Mouse (Mus musculus) ZHBTc4 (cell line): ENCODE measurements around the gene H2-DMb2.

Experiments
- DNase-seq: peaks from one replicate; pipeline ENCODE4 v3.0.0-alpha.2; 2011; ENCODE audit warnings: low read depth, low spot score

H2-DMb2 gene

DNA sequence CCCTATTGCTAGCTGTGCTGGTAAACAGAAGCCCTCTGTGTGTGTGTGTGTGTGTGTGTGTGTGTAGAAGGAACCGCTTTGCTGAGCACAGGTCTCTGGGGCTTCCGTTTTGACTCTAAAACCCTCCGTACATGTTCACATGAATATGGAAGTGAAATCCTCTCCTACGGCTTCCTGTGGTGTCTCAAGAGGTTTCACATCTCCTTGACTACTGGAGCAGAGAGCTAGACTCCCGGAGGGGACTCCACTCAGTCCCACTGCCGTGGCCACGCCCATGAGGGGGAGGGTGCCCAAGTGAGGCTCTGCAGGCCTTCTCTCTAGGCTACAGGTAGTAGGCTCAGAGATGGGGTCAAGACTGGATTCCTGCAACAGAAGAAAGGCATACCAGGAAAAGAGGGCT is at the start of gene H2-DMb2:
Gene H2-DMb2, plus strand, starts transcription at position 275 of the 400 bp plus-strand sequence.
- DNase-seq = peak; percentile 67

DNA sequence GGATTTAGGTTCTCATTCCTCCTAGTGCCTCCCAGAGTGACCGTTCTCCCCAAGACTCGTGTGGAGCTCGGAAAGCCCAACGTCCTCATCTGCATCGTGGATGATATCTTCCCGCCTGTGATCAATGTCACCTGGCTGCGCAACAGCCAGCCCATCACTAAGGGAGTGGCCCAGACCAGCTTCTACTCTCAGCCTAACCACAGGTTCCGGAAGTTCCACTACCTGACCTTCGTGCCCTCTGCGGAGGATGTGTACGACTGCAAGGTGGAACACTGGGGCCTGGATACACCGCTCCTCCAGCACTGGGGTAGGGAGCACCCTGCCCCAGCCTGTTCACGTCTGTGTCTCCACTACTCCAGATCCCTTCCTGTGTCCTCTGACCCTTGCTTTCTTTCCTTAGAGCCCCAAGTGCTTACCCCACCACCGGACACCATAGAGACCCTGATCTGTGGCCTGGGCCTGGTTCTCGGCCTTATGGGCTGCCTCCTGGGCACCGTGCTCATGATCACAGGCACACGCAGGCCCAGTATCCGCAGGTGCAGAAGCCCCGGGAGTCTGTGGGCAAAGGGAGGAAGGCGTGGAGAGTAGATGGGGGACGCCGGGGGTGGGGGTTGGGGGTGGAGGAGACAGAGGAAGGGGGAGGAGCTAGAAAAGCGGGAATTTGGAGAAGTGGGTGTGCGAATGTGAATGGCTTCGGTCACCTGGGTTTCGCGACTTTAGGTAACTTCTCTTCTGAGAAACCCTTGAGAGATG is 48.6 kb upstream of the H2-DMb2 start:
- no peak for DNase-seq

DNA sequence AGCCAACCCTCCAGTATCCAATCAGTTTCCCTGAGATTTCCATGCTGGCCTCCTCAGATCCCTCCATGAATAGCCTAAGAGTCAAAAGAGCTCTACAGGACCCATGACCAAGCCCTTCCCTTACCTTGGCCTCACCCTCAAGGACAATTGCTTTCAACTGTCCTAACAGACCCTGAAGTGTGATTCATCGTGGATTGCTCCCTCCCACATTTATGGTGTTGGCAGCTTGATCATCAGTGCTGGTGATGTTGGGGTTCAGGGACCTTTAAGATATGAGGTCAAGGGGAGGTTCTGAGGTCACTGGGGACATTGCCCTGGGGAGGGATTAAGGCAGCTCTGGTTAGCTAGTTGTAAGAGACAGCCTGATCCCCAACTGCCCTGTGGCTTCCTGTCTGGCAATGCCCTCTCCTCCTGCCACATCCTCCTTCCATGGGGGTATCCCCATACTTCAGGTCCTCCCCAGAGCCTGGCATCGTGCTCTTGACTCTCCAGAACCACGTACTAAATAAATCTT is 46.6 kb upstream of the H2-DMb2 start:
- DNase-seq = no peak

DNA sequence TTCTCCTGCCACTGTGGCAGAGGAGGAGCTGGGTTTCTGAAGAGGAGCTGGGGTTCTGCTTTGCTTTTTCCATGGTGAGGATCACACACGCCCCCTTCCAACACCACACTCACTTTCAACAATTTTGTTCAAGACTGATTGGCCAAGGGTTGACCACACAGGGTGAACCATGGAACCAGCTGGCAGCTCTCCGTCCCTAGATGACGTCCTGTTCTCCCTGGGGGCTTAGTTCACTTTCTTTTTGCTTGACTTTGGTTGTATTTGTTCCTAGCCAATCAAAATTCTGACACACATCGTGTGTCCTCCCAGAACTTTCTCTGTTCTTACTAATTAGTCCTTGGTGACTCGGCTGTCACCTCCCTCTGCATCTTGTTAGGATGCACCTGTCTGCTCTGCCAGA is 45.8 kb upstream of the H2-DMb2 start:
- DNase-seq = no peak

DNA sequence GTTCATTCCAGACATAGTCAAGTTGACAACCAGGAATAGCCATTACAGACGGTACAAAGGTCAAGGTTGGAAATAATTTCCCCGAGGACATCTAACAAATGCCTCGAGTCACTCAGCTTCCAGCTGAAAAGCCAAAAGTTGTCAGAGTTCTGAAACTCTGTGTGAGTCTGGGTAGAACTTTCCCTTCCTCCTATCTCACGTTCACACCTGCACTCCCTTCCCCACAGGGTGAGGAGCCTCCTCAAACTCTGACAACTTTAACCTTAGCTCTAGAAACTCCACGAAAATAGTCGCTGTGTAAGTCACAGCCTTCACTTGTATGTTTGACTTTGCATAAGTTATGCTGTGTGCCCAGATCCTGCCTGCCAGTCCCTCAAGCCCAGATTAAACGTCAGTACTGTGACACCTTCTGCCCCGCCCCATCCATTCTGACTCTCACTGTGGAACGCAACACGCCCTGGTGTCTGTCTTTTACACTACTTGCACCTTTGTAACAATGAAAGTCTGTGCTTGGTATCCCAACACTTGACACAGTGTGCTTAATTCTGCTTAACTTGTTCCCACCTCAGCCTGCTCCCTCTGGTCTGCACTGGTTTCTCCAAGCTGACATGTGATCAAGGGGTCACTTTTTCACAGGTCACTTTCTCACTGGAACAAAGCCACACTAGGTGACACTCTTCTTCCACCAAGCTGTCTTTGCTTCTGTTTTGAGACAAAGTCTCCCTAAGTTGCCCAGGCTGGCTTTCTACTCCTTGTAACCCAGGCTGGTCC is 44.2 kb upstream of the H2-DMb2 start:
- DNase-seq = peak; percentile 54

DNA sequence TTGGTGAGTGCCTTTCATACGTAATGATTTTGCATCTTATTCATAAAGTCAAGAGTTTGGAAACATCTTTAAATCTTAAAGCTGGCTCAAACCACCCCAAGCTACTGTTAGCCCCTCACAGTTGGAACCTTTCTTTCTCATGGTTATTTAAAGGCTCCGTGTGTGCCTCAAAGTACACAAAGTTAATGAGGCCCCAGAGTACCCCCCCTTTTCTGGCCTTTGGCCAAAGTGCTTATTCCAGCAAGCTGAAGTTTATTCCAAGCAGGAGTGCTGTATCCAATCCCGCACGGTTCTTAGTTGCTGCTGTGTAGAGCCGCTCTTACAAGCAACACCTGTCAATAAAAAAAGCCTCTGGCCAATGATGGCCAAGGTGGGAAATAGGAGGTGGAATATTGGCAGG is 43.6 kb upstream of the H2-DMb2 start:
- DNase-seq = no peak

DNA sequence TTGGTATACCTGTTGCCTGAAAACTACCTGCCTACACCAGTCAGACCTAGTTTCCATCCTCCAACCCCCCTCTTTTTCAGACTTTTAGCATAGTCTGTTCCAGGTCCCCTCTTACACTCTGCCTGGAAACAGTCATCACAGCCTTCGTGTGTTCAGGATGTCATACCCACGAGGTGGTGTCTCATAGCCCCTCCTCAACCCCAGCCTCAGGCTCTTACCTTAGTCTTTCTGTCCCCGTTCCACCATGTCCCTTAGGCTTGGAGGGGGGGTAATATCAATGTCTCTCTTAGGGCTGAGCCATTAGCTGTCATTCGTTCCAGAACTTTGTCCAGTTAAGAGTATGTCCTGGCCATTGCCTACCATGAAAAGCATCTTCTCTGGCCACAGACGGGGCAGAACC is 41.9 kb upstream of the H2-DMb2 start:
- no peak for DNase-seq

DNA sequence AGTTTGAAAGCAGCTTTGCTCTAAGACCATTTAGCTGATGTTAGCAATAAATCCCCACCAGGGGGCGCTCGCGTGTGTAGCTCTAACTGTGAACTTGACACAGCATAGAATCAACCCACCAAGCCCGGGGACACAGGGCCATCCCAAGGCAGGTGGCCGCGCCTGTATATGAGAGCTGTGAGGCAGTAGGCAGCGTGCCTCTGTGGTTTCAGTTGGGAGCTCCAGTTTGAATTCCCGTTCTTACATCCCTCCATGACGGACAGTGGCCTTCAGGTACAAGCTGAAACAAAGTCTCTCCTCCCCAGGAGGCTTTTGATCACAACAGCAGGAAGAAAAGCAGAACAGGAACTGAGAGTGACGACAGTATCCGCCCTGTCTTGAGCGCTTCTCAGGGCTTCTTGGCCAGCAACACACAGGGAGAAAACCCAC is 41.5 kb upstream of the H2-DMb2 start:
- peak; percentile 94 for DNase-seq

DNA sequence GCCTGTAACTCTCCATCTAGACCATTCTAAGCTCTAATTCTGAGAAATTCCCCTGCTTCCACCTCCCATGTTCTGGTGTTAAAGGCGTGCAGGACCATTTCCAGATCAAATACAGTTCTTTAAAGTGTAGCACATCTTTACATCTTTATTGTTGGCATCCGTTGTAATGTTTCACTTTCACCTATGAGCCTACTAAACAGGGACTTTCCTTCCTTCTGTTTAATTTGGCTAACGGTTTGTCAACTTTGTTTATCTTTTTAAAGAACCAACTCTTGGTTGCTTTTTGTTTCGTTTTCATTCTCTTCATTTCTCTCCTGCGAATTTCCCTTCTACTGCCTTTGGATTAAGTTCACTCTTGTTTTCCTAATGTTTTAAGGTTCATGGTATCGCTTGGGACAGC is 40.3 kb upstream of the H2-DMb2 start:
- no peak for DNase-seq

DNA sequence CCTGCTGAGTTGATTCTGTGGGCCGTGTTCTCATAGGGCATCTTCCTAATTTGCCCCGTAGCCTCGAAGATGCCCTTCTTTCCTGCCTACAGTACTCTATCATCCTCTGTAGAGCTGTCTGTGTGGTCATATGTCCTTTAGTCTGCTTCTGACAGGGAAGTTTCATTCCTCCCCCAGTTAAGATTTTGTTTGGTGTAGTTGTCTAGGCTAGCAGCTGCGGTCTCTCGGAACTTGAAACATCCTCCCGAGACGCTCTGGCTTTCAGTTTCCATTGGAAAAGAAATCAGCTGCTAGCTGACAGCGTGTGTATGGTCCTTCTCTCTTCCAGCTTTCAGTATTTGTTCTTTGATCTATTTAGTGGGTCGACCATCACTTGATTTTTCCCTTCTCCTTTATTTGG is 38.3 kb upstream of the H2-DMb2 start:
- no peak for DNase-seq

DNA sequence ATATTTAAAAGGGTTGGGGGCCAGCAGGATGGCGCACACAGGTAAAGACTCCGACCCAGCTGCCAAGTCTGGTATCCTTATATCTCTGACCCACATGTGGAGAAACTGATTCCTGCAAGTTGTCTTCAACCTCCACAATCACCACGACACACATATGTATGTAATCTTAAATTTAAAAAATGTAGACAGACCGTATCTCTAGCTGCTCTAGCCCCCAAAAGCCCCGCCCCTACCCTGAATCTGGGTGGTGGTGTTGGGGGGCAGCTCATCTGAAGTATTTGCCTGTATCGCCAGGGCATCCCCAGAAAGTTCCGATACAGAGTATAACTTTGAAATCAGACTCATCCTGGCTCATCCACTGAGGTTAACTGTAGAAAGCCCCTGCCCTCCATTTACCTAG is 36.6 kb upstream of the H2-DMb2 start:
- DNase-seq = peak; percentile 16

DNA sequence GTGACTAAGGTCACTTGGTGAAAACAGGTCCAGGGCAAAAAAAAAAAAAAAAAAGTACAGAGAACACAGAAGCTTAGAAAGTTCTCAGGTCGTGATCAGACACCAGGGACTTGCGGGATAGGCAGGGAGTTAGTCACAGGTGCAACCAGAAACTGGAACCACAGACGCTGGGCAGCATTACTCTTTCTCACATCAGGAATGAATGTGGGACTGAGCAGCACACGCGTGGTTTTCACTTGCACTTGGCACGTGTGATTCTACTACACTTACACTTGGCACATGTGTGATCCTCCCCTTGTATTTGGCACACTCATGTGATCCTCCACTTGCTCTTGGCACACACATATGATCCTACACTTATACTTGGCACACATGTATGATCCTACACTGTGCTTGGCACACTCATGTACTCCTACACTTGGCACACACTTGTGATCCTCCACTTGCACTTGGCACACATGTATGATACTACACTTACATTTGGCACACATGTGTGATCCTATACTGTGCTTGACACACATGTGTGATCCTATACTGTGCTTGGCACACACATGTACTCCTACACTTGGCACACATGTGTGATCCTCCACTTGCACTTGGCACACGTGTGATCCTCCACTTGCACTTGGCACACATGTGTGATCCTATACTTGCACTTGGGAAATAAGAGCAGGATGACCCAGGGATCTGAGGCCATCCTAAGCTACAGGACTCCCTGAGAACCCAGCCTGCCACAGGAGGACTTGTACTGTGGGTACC is 35.8 kb upstream of the H2-DMb2 start:
- peak; percentile 41 for DNase-seq

DNA sequence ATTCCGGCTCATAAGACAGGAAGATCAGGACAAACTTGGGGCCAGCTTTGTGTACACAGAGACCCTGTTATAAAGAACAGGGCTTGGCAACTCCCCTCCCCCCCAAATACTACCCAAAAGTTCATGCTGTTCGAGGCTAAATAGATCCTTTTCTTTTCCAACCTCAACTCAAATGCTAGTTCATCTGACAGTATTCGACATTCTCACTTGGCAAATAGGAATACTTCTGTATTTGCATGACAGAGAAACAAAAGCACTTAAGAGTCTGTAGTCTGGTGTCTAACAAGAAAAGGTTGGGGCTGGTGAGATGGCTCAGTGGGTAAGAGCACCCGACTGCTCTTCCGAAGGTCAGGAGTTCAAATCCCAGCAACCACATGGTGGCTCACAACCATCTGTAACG is 34.6 kb upstream of the H2-DMb2 start:
- peak; percentile 44 for DNase-seq

DNA sequence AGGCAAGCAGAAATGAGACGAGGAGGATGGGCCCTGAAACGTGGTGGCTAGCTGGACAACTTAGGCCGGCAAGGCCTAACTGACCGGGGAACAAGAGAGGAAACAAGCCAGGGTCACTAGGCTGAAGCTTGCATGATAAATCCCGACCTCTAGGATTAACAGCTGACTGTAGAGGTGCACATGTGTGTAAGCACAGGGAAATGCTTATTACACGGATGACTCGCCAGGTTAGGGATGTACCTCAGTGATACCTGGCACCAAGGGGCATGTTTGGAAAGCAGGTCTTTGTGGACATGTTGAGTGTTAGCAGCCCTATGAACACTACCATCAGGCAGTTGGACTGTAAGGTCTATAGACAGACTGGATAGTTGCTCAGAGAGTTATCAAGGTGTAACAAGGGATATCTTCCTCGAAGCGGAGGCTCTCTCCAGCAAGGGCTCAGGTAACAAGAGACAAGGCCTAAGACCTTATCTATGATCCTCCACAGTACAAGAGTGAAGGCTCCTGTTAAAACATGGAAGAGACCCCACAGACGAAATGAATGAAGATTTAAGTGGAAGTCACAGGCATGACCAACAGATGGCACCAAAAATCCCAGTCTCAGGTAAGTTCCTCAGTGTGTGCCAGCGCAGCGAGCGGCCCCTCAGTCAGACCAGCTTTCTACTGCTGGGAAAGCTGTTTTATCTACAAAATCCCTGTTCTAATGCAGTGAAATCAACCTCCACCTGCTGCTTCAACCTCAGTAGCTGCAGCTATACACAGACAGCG is 33.9 kb upstream of the H2-DMb2 start:
- peak; percentile 70 for DNase-seq

DNA sequence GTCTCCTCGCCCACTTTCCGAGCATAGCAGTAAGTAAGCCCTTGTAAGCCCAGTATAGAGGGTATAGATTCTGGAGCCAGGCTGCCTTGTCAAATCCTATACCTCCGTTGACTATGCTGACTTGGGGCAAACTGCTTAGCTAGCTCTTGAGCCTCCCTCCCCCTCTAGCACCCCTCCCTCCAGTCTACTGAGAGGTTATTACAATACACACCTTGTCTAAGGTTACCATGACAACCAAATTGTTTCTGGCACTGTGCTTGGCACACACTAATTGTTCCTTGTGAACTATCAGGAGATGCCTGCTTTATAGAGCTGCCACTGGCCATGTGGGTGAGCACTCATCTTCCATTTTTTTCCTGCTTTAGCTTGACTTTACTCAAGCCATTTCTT is 33.3 kb upstream of the H2-DMb2 start:
- DNase-seq = peak; percentile 58

DNA sequence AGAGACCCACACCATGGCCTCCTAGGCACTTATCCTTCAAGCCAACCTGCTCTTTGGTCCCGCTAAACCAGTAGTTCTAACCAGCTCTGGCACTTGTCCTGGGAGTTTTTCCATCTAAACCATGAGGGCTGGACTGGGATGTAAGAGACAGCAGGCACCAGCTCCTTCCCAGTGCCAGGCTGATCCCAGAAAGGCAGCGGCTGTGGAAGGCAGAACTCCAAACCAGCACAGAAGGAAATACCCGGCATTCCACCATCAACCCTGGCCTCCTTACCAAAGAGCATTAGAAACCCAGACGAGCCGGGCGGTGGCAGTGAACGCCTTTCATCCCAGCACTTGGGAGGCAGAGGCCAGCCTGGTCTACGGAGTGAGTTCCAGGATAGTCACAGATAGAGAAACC is 32.8 kb upstream of the H2-DMb2 start:
- DNase-seq = no peak

DNA sequence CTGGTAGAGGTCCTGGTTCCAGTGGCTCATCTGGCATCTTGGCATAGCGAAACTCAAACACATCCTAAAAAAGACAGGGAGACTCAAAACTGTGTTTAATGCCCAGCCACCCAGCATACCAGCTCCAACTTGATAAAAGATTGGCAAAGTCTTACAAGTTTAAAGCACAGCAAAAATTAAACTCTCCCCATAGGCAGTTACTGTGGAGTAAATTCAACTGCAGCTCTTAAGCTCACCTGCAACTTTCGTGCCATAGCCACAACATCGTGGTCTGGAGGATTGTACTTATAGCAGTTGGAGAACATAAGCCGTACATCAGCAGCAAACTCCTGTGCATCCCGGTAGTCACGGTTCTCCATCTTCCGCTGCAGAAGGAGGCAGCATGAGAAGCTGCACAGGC is 29.0 kb upstream of the H2-DMb2 start:
- DNase-seq = no peak

DNA sequence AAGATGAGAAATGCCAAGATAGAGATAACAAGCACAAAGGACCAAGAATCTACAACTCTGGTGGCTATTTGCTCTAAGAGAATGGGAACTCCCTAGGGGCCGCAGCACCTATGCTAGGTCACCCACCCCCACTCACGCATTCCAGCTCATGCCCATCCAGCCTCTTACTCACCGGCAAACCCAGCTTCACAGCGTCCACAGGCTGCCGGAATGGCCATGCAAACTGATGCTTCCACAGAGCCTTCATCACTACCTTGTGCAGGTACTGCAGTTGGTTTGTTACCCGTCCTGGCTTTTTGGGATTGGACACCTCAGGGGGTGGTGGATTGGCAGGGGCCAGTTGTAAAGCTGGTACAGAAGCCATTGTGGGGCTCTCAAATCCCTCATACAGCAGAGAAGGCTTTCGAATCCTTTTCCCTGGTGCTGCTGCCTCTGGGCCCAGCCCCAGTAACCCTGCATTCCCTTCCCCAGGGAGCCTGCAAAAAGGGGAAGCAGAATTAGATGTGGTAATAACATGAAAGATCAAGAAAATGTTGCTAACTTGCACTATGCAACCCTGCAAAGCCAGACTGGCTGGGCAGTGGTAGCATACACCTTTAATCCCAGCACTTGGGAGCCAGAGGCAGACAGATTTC is 26.3 kb upstream of the H2-DMb2 start:
- DNase-seq = no peak

DNA sequence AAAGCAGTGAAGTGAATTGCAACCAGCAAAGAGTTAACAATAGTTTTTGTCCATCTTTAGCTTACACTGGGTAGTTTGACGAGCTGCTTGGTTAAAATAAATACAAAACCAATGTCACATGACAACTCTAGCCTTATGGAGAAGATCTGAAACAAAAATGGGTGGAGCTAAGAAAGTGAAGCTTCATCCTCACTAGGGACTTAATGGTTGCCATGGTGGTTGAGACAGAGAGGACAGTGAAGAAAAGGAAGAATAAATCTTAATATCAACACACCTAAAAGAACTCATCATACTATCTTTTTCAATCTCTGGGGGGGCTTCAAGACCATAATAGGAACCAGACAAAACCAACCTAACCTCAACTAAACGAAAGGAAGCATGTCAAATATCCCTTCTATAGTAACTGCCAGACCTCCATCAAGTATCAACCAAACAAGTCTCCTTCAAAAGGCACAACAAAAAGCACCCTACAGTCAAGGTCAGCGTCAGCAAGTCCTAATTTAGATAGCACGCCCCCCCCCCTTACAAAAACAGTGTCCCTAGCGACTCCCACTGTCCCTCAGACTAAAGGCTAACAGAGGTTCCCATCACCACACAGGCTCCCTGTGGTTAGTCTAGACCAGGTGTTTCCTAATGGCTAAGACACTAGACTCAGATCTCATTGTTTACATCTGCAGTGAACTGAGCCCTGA is 25.5 kb upstream of the H2-DMb2 start:
- DNase-seq = peak; percentile 57

DNA sequence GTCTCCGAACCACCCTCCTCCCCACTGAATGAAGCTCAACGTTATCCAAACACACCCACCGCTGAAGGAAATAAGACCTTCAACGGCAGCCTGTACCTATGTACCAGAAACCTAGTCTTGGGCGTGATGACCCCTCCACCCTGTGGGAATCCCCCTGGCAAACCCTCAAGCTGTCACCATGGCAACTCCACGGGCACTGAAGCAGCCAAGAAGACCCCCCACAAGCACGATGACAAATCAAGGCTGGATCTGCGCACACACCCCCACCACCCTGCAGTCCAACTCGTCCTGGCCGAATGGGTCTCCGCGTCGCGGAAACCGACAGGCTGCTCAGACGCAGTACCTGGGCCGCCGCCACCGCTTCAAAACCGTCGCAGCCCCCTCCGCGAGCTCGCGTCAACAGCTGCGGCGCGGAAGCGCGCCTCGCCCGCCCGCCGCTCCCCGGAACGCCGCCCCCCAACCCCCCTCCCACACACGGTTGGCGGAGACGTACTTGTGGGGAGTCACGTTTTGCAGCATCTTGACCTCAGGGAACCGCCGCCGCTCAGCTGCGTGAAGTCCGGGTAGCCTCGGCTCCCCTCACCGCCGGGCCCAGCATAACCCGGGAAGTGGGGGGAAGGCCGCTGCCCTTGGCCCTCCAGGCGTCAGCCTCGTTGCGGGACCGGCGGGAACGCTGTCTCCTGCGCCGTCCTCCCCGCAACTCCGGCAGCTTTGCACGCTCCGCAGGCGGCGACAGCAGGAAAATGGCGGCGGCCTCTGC is 24.8 kb upstream of the H2-DMb2 start:
- DNase-seq = peak; percentile 70
